Mouse (Mus musculus) embryonic fibroblast, embryonic 13.5 days (primary cell): ENCODE data around the gene Luc7l. TPM values are rescaled to one million over a fixed set of nuclear protein-coding genes. Genes with fewer than 3 reads are reported as not detected.
"Not testable (repeated sequence)": the region's sequence is repeated elsewhere in the genome, so short reads cannot be mapped to it uniquely, and the experiment has no call there.

Source experiments
- H3K27ac ChIP-seq: 2 replicates; pipeline ENCODE4 v1.5.1; 2012; ENCODE audit warnings: low read length, control low read depth, inconsistent platforms; ENCODE audit not compliant: insufficient read depth
- H3K4me1 ChIP-seq: 2 replicates; pipeline ENCODE4 v1.6.1; 2011; ENCODE audit warnings: low read length; ENCODE audit not compliant: control insufficient read depth, insufficient read depth
- H3K4me3 ChIP-seq: 2 replicates; pipeline ENCODE4 v1.5.1; 2011; ENCODE audit warnings: mild to moderate bottlenecking, control low read depth, low read length; ENCODE audit not compliant: insufficient read depth
- CTCF ChIP-seq: IDR thresholded peaks from 2 replicates; pipeline ENCODE4 v1.5.1; 2011; ENCODE audit warnings: mild to moderate bottlenecking, control low read depth, low read length, moderate library complexity, borderline replicate concordance; ENCODE audit not compliant: insufficient read depth
- POLR2A ChIP-seq: IDR thresholded peaks from 2 replicates; pipeline ENCODE4 v1.6.1; 2011; ENCODE audit warnings: low read depth, mild to moderate bottlenecking, control low read depth, low read length, moderate library complexity
- polyA plus RNA-seq: library from polyadenylated mRNA; stranded (reverse); fragments of >200 nt; gene quantifications from 2 replicates; pipeline ENCODE4 v1.2.4, GENCODE M21; 2011; ENCODE audit warnings: low read depth; ENCODE audit not compliant: missing spikeins, insufficient read length

The Luc7l gene
- polyA plus RNA-seq, 1 experiment: 44.1 TPM

- H3K4me1 ChIP-seq: no peaks in the 10 kb centered on the region
- no peak for TF ChIP-seq CTCF
- no peak for TF ChIP-seq POLR2A
- H3K27ac ChIP-seq: no peak overlapping the region
- H3K4me3 ChIP-seq: no peak overlapping the region
Observed at GRCm38 (mm10) chr17:26251886-26252538, 684 bp upstream of the Luc7l start.

- peak overlapping the region; percentile 94 for H3K27ac ChIP-seq
- TF ChIP-seq POLR2A (no peak), CTCF (no peak)
- H3K4me3 ChIP-seq: peak overlapping the region; percentile 97
- H3K4me1 ChIP-seq: no peaks in the 10 kb centered on the region
Observed at GRCm38 (mm10) chr17:26253399-26253798, 703 bp downstream of the Luc7l start.

GRCm38 (mm10) chr17:26255313-26255712, 2.6 kb downstream of the Luc7l start:
- Histone ChIP-seq H3K4me3 (no peak overlapping the region), H3K27ac (no peak overlapping the region), H3K4me1 (no peaks in the 10 kb centered on the region)
- TF ChIP-seq CTCF: no peak
- TF ChIP-seq POLR2A: no peak

GRCm38 (mm10) chr17:26261826-26262225, 9.1 kb downstream of the Luc7l start:
- TF ChIP-seq POLR2A (no peak), CTCF (no peak)

GRCm38 (mm10) chr17:26262384-26262783, 9.7 kb downstream of the Luc7l start:
- Histone ChIP-seq H3K4me1 (no peaks in the 10 kb centered on the region), H3K27ac (no peak overlapping the region), H3K4me3 (no peak overlapping the region)
- no peak for TF ChIP-seq CTCF
- TF ChIP-seq POLR2A: no peak

More at GRCm38 (mm10) chr17:26261826-26262225, 9.1 kb downstream of the Luc7l start:
- no peak overlapping the region for H3K4me3 ChIP-seq
- no peak overlapping the region for H3K27ac ChIP-seq
- H3K4me1 ChIP-seq: no peaks in the 10 kb centered on the region

GRCm38 (mm10) chr17:26268851-26269250, 16.2 kb downstream of the Luc7l start:
- H3K4me1 ChIP-seq: no peaks in the 10 kb centered on the region
- TF ChIP-seq POLR2A (no peak), CTCF (no peak)
- no peak overlapping the region for H3K27ac ChIP-seq
- H3K4me3 ChIP-seq: no peak overlapping the region

- H3K27ac ChIP-seq, H3K4me3 ChIP-seq, H3K4me1 ChIP-seq: not testable (repeated sequence)
Observed at GRCm38 (mm10) chr17:26269577-26269976, 16.9 kb downstream of the Luc7l start.

- Histone ChIP-seq H3K4me1 (no peaks in the 10 kb centered on the region), H3K27ac (no peak overlapping the region)
Observed at GRCm38 (mm10) chr17:26272586-26272985, 19.9 kb downstream of the Luc7l start.

GRCm38 (mm10) chr17:26275933-26276332, 23.2 kb downstream of the Luc7l start:
- Histone ChIP-seq H3K27ac (no peak overlapping the region), H3K4me1 (no peaks in the 10 kb centered on the region), H3K4me3 (no peak overlapping the region)
- TF ChIP-seq POLR2A (no peak), CTCF (no peak)

More at GRCm38 (mm10) chr17:26272586-26272985, 19.9 kb downstream of the Luc7l start:
- H3K4me3 ChIP-seq: no peak overlapping the region
- TF ChIP-seq POLR2A (no peak), CTCF (no peak)

GRCm38 (mm10) chr17:26276711-26277110, 24.0 kb downstream of the Luc7l start:
- TF ChIP-seq POLR2A (no peak), CTCF (no peak)
- H3K4me1 ChIP-seq: no peaks in the 10 kb centered on the region
- H3K27ac ChIP-seq: no peak overlapping the region
- no peak overlapping the region for H3K4me3 ChIP-seq
